Mouse (Mus musculus) hindbrain, embryonic 12.5 days (tissue): Measurements from ENCODE around the gene Gm11172. TPM values are rescaled to one million over a fixed set of nuclear protein-coding genes. Genes with fewer than 3 reads are reported as not detected.

Experiments
- ATAC-seq: fragments of 200-750 bp; cut with Nextera tagmentation; 2 replicates; pipeline ENCODE4 v1.8.0; 2017; ENCODE audit warnings: moderate TSS enrichment; ENCODE audit not compliant: low FRiP score
- H3K27ac ChIP-seq: fragments of 300-500 bp; sonication (generic); 2 replicates; pipeline ENCODE4 v1.5.1; 2016; ENCODE audit warnings: mild to moderate bottlenecking
- H3K27me3 ChIP-seq: fragments of 300-500 bp; sonication (generic); 2 replicates; pipeline ENCODE4 v1.6.1; 2016; ENCODE audit warnings: mild to moderate bottlenecking
- H3K36me3 ChIP-seq: fragments of 300-500 bp; sonication (generic); 2 replicates; pipeline ENCODE4 v1.6.1; 2016; ENCODE audit warnings: mild to moderate bottlenecking
- H3K4me1 ChIP-seq: fragments of 300-500 bp; sonication (generic); 2 replicates; pipeline ENCODE4 v1.6.1; 2016
- H3K4me2 ChIP-seq: fragments of 300-500 bp; sonication (generic); replicated peaks from 2 replicates; pipeline ENCODE4 v1.6.1; 2016; ENCODE audit warnings: mild to moderate bottlenecking
- H3K4me3 ChIP-seq: fragments of 300-500 bp; sonication (generic); 2 replicates; pipeline ENCODE4 v1.5.1; 2016; ENCODE audit warnings: mild to moderate bottlenecking
- H3K9ac ChIP-seq: fragments of 300-500 bp; sonication (generic); 2 replicates; pipeline ENCODE4 v1.6.1; 2016; ENCODE audit warnings: mild to moderate bottlenecking, moderate library complexity
- H3K9me3 ChIP-seq: fragments of 300-500 bp; sonication (generic); replicated peaks from 2 replicates; pipeline ENCODE4 v1.6.1; 2016; ENCODE audit warnings: mild to moderate bottlenecking
- WGBS: fragments of 180-500 bp; shearing (Covaris S2); methylation state at CpG from one replicate; pipeline ENCODE4 v1.1.7; 2016; 5-methylcytosine and 5-hydroxymethylcytosine counted together
- polyA plus RNA-seq: library from polyadenylated mRNA; unstranded; fragments of >200 nt; fragmentation: Nextera tagmentation; extraction: Ambion mirVana; gene quantifications from 2 replicates; pipeline ENCODE4 v1.2.1, GENCODE M21; 2016

Gm11172 gene
- polyA plus RNA-seq, 1 experiment from 2014 or later = not detected

DNA sequence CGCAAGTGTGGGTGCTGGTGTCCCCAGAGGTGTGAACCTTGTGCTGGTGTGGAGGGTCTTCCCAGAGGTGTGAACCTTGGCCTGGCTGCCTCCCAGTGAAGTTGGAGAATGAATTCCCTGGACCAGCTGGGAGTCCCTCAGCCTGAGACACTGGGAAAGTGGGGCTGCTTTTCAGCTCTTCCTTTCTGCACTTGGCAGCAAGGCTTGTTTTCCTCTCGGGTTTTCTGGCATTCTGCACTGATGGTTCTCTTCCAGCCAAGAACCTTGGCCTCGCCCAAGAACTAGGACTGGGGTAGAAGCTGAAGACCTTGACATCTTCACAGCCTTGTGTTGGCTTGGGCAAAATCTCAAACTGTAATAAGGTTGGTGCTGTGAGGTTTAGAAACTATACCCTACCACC lies 48.7 kb downstream of the Gm11172 start:
- ATAC-seq = no peak
- Histone ChIP-seq H3K9me3 (no peaks in the 10 kb centered on the region), H3K4me1 (no peaks in the 10 kb centered on the region), H3K36me3 (no peaks in the 10 kb centered on the region), H3K9ac (no peak overlapping the region), H3K4me3 (no peak overlapping the region), H3K27me3 (no peaks in the 10 kb centered on the region), H3K4me2 (no peak overlapping the region), H3K27ac (no peak overlapping the region)
- WGBS = 83% methylated on average over 3 of the region's 3 CpGs

Other genes with a start within 250 kb of the Gm11172 start
- gene Socs1, start 27.4 kb upstream of the Gm11172 start, polyA plus RNA-seq = 5.4 and 6.4 TPM in 2 replicates
- gene Tnp2, start 24.3 kb upstream of the Gm11172 start, polyA plus RNA-seq = not detected in 2 replicates
- not detected in 2 replicates for gene Prm3, start 22.0 kb upstream of the Gm11172 start, polyA plus RNA-seq
- gene Prm2, start 16.8 kb upstream of the Gm11172 start, polyA plus RNA-seq = not detected in 2 replicates
- gene Prm1, start 7.1 kb upstream of the Gm11172 start, polyA plus RNA-seq = 0.57 TPM in 1 of 2 replicates, not detected in the other
- gene Rmi2, start 22.1 kb downstream of the Gm11172 start, polyA plus RNA-seq = 2.1 and 2.2 TPM in 2 replicates
- gene Snn, start 248.0 kb downstream of the Gm11172 start, polyA plus RNA-seq = 103 and 109 TPM in 2 replicates